In the genomic region with DNA sequence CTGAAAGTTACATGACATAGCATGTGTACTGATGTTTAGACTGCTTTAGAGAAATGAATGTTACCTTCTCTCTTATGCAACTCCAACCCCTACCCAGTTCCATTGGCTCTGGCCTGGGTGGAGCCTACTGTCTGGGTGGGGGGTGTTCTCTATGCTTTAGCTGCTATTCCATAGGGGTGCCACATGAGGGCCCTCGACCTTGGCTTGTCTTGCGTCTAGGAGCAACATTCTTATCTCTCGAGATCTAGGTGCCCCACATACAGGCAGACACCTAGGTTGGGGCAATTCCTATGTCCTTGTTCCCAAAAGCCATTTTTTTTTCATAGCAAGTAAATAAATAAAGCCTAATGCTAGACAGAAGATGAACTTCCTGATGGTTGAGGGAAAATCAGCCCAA, we compare ENCODE assay signal across 9 mouse cellular contexts. TPM values are rescaled to one million over a fixed set of nuclear protein-coding genes. Genes with fewer than 3 reads are reported as not detected.
A peak's percentile ranks its signal among the peaks of the same experiment; 100 is the strongest.
DNase-seq lines count a peak whose midpoint lies in the region; ATAC-seq lines count a peak whose summit lies in the region.
"Had no signal": no experiment of that assay in that cellular context is flagged by ENCODE, and none has a peak within 500 bp of the region (broad histone marks: within the 10 kb centered on the region; RNA-seq: fewer than 3 reads in every experiment).

No protein-coding gene starts in this region.

- H3K4me3 ChIP-seq in liver, embryonic 12.5 days: no peak overlapping the region

- H3K9ac ChIP-seq in liver, embryonic 12.5 days: no peak overlapping the region

- H3K27ac ChIP-seq in liver, embryonic 12.5 days: peak overlapping the region; percentile 64

- peaks cover 25% of the 10 kb centered on the region for H3K36me3 ChIP-seq in liver, embryonic 12.5 days

- peak; percentile 19 for ATAC-seq in common myeloid progenitor, adult 5-6 weeks (replicated peaks; ENCODE audit: low read depth, poor library complexity, severe bottlenecking)
- peak; percentile 25 for ATAC-seq in liver, embryonic 12.5 days
- peak; percentile 10; the same call in 1 of the 2 replicates for ATAC-seq in neutrophil, adult 5-6 weeks (ENCODE audit: extremely low read depth, insufficient number of reproducible peaks, low FRiP score, poor library complexity, severe bottlenecking)
- ATAC-seq: Patski had no signal

- H3K4me2 ChIP-seq in liver, embryonic 12.5 days: no peak overlapping the region

- 0% methylated on average over 3 of the region's 3 CpGs for WGBS in liver, embryonic 12.5 days (ENCODE audit: insufficient replicate concordance)

- H3K9me3 ChIP-seq in liver, embryonic 12.5 days (replicated peaks): no peaks in the 10 kb centered on the region

- DNase-seq in embryo, embryonic 11 days: peak; percentile 19
- DNase-seq in embryo, embryonic 10 days (ENCODE audit: low spot score): no peak
- DNase-seq in CD4-positive, CD25-positive, alpha-beta regulatory T cell, adult 2 months (ENCODE audit: low read depth, low spot score): peak; percentile 89
- no peak for DNase-seq in urinary bladder, postnatal 10 days (ENCODE audit: low spot score)
- DNase-seq in heart, adult 11 months: no peak

- peaks cover 46% of the 10 kb centered on the region for H3K27me3 ChIP-seq in liver, embryonic 12.5 days (replicated peaks)

- peaks cover 70% of the 10 kb centered on the region for H3K4me1 ChIP-seq in liver, embryonic 12.5 days

RNA-seq across cellular contexts. Expression of gene Tspoap1, which starts 0.7 kb away (rescaled TPM):
- total RNA-seq in common myeloid progenitor, adult 5-6 weeks (2017): 8.4 and 12.0 TPM in 2 replicates
- polyA plus RNA-seq in liver, embryonic 12.5 days (2016; fragmentation: Nextera tagmentation; extraction: Ambion mirVana): 5.9 and 6.2 TPM in 2 replicates
- total RNA-seq in neutrophil, adult 5-6 weeks (2017): 21.4 and 22.2 TPM in 2 replicates

RNA-seq across cellular contexts. Expression of gene Supt4a, which starts 22.3 kb away (rescaled TPM):
- total RNA-seq in common myeloid progenitor, adult 5-6 weeks (2017): 68.7 and 71.2 TPM in 2 replicates
- polyA plus RNA-seq in liver, embryonic 12.5 days (2016; fragmentation: Nextera tagmentation; extraction: Ambion mirVana): 207 and 209 TPM in 2 replicates
- total RNA-seq in neutrophil, adult 5-6 weeks (2017): 181 and 183 TPM in 2 replicates

RNA-seq across cellular contexts. Expression of gene Mpo, which starts 33.8 kb away (rescaled TPM):
- total RNA-seq in common myeloid progenitor, adult 5-6 weeks (2017): 1,506 and 1,797 TPM in 2 replicates
- 209 and 217 TPM in 2 replicates for polyA plus RNA-seq in liver, embryonic 12.5 days (2016; fragmentation: Nextera tagmentation; extraction: Ambion mirVana)
- 0.98 TPM in 1 of 2 replicates, not detected in the other for total RNA-seq in neutrophil, adult 5-6 weeks (2017)
- polyA plus RNA-seq: Patski had no signal

Comparison
In these comparisons a context has a peak if more than half of its experiments do, and no peak if none do; other contexts are left out.
1. DNase-seq: peak in embryo, embryonic 11 days (single experiment) and CD4-positive, CD25-positive, alpha-beta regulatory T cell, adult 2 months (single experiment); none in embryo, embryonic 10 days (single experiment), urinary bladder, postnatal 10 days (single experiment) and heart, adult 11 months (single experiment).
2. RNA of gene Mpo, which starts 33.8 kb away (total RNA-seq): 1,506 to 1,797 TPM in common myeloid progenitor, adult 5-6 weeks; 0.98 TPM in neutrophil, adult 5-6 weeks; every median in the first group is over 100 times any median in the second.
3. Peak in every context shown above with its lines, with median percentiles within 50 percentile points of each other: ATAC-seq.